Mouse (Mus musculus) heart, embryonic 13.5 days (tissue): ENCODE measurements around the gene Rarres2. TPM values are rescaled to one million over a fixed set of nuclear protein-coding genes. Genes with fewer than 3 reads are reported as not detected.
A peak's percentile ranks its signal among the peaks of the same experiment; 100 is the strongest.

Experiments used
- ATAC-seq: fragments of 200-750 bp; cut with Nextera tagmentation; 2 replicates; pipeline ENCODE4 v1.8.0; 2017; ENCODE audit warnings: moderate TSS enrichment; ENCODE audit not compliant: insufficient number of reproducible peaks, low FRiP score, low TSS enrichment; ENCODE audit errors: extremely low read depth
- H3K27ac ChIP-seq: fragments of 300-500 bp; sonication (generic); replicated peaks from 2 replicates; pipeline ENCODE4 v1.5.1; 2015; ENCODE audit warnings: moderate library complexity, mild to moderate bottlenecking, inconsistent platforms
- H3K27me3 ChIP-seq: fragments of 300-500 bp; sonication (generic); replicated peaks from 2 replicates; pipeline ENCODE4 v1.6.1; 2015; ENCODE audit warnings: mild to moderate bottlenecking, inconsistent platforms
- H3K36me3 ChIP-seq: fragments of 300-500 bp; sonication (generic); 2 replicates; pipeline ENCODE4 v1.6.1; 2015; ENCODE audit warnings: mild to moderate bottlenecking, inconsistent platforms
- H3K4me1 ChIP-seq: fragments of 300-500 bp; sonication (generic); 2 replicates; pipeline ENCODE4 v1.6.1; 2015; ENCODE audit warnings: inconsistent platforms
- H3K4me2 ChIP-seq: fragments of 300-500 bp; sonication (generic); 2 replicates; pipeline ENCODE4 v1.6.1; 2015; ENCODE audit warnings: inconsistent platforms, mild to moderate bottlenecking, moderate library complexity
- H3K4me3 ChIP-seq: fragments of 300-500 bp; sonication (generic); 2 replicates; pipeline ENCODE4 v1.5.1; 2015; ENCODE audit warnings: moderate library complexity, mild to moderate bottlenecking, inconsistent platforms
- H3K9ac ChIP-seq: fragments of 300-500 bp; sonication (generic); 2 replicates; pipeline ENCODE4 v1.6.1; 2015; ENCODE audit warnings: inconsistent platforms, mild to moderate bottlenecking, moderate library complexity
- H3K9me3 ChIP-seq: fragments of 300-500 bp; sonication (generic); 2 replicates; pipeline ENCODE4 v1.6.1; 2016; ENCODE audit warnings: inconsistent platforms
- WGBS: fragments of 180-500 bp; shearing (Covaris S2); methylation state at CpG from one replicate; pipeline ENCODE4 v1.1.7; 2015; ENCODE audit warnings: mixed read lengths; 5-methylcytosine and 5-hydroxymethylcytosine counted together
- polyA plus RNA-seq: library from polyadenylated mRNA; unstranded; fragments of >200 nt; fragmentation: Nextera tagmentation; extraction: Ambion mirVana; gene quantifications from 2 replicates; pipeline ENCODE4 v1.2.1, GENCODE M21; 2015

Gene Rarres2
- polyA plus RNA-seq, 1 experiment from 2014 or later: 35.8 TPM

DNA sequence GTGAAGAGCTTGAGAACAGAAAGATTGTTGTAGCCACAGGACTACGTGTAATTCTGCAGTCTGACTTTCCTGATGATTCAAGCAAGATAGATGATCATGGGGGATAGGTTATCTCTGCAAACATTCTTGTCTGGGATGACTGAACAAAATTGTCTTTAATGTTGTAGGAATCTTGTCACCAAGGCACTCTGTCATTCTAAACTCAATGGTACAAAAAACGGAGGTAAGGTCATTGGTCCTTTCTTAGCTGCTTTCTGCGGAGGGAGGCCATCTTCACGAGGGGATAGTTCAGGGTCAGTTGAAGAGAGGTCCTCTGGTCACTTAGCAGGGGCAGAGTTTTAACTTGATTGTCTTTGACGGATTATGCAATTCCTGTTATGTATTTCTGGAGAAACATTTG, 6.1 kb upstream of the Rarres2 start:
- Histone ChIP-seq H3K4me3 (no peak overlapping the region), H3K27me3 (no peaks in the 10 kb centered on the region), H3K36me3 (no peaks in the 10 kb centered on the region), H3K4me1 (peaks cover 43% of the 10 kb centered on the region), H3K4me2 (no peak overlapping the region), H3K27ac (peak overlapping the region; percentile 86), H3K9me3 (no peaks in the 10 kb centered on the region), H3K9ac (no peak overlapping the region)
- 43% methylated on average over 5 of the region's 5 CpGs for WGBS
- ATAC-seq: no peak

GRCm38 (mm10) chr6:48573981-48574380, 1.4 kb upstream of the Rarres2 start:
- peaks cover 48% of the 10 kb centered on the region for H3K4me1 ChIP-seq
- no peak overlapping the region for H3K9ac ChIP-seq
- H3K36me3 ChIP-seq: no peaks in the 10 kb centered on the region
- no peaks in the 10 kb centered on the region for H3K27me3 ChIP-seq
- H3K4me3 ChIP-seq: no peak overlapping the region
- H3K4me2 ChIP-seq: no peak overlapping the region
- no peaks in the 10 kb centered on the region for H3K9me3 ChIP-seq
- H3K27ac ChIP-seq: peak overlapping the region; percentile 68
- no peak for ATAC-seq
- WGBS: 42% methylated on average over 3 of the region's 3 CpGs

DNA sequence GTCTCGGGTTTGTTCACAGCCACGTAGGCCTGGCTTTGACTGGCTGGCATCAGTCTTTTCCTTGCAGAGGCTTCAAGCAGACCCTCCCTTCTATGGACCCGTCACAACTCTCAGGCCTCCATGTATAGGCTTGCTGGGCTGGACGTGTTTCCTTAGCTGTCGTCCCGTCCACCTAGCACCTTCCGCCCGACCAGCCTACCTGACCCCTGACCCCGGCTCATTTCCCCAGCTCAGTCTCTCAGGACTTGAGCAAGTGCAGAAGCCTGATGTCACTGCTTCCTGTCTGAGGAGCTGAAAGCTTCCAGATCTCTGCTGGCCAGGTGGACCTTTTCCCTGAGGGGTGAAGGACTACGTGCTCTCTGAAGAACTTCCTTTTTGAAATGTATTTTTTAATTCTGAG, 691 bp upstream of the Rarres2 start:
- H3K4me1 ChIP-seq: peaks cover 48% of the 10 kb centered on the region
- no peak for ATAC-seq
- H3K27me3 ChIP-seq: no peaks in the 10 kb centered on the region
- WGBS: 23% methylated on average over 10 of the region's 10 CpGs
- no peak overlapping the region for H3K4me3 ChIP-seq
- H3K9ac ChIP-seq: peak overlapping the region; percentile 52
- no peaks in the 10 kb centered on the region for H3K9me3 ChIP-seq
- H3K27ac ChIP-seq: peak overlapping the region; percentile 83
- H3K4me2 ChIP-seq: no peak overlapping the region; the same call in 1 of the 2 replicates
- H3K36me3 ChIP-seq: no peaks in the 10 kb centered on the region

DNA sequence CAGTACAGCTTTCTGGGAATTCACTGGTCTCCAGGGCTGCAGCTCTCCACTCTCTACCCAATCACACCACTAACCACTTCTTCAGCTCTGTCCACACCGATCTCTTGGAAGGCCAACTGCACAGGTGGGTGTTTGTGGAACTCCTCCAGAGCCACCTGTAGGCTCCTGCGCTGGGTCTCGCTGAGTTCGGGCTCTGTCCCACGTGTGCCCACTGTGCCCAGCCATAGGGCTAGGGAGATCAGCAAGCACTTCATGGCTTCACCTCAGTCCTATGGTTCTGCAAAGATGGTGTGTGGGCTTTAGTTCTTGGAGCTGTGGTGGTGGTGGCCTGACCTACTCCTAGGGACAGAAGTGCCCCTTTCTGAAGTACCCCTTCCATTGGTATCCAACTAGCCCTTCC, 575 bp downstream of the Rarres2 start:
- Histone ChIP-seq H3K9ac (peak overlapping the region; percentile 52), H3K9me3 (no peaks in the 10 kb centered on the region), H3K4me2 (peak overlapping the region; percentile 49), H3K4me3 (peak overlapping the region; percentile 13; the same call in 1 of the 2 replicates), H3K27me3 (no peaks in the 10 kb centered on the region), H3K27ac (peak overlapping the region; percentile 83), H3K4me1 (peaks cover 57% of the 10 kb centered on the region), H3K36me3 (no peaks in the 10 kb centered on the region)
- no peak; the same call in 1 of the 2 replicates for ATAC-seq
- 83% methylated on average over 5 of the region's 5 CpGs for WGBS

DNA sequence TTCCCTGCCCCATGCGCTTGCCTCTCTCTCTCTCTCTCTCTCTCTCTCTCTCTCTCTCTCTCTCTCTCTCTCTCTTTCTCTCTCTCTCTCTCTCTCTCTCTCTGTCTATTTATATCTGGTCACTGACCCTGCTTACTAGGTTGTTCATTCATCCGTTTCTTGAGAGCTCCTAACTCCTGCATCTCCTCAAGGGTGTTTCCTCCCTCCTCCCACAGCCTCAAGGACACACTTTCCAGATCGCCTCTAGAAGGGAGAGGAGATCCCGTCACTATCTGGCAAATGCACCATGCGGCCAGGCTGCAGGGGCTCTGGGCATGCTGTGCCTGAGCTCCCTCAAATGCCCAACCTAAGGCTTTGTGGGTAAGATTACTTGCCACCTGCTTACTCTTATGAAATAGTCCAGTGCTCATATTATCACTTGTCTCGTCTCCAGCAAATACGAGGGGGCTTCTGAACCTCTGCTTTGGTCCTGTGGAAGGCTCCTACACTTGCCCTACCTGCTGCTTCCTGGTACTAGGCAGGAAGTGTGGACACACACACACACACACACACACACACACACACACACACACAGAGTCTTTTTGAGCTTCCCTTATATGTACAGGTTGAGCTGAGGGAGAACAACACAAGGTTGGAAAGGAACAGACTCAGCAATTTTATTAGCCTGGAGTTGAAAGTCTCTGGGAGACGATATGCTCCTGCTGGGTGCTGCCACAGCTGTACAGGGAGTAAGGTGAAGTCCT, 3.4 kb downstream of the Rarres2 start:
- no peaks in the 10 kb centered on the region for H3K27me3 ChIP-seq
- peaks cover 73% of the 10 kb centered on the region for H3K4me1 ChIP-seq
- H3K4me2 ChIP-seq: peak overlapping the region; percentile 60
- no peaks in the 10 kb centered on the region for H3K9me3 ChIP-seq
- H3K4me3 ChIP-seq: no peak overlapping the region
- WGBS: 39% methylated on average over 8 of the region's 8 CpGs
- no peak for ATAC-seq
- H3K9ac ChIP-seq: peak overlapping the region; percentile 70
- peaks cover 8% of the 10 kb centered on the region for H3K36me3 ChIP-seq
- H3K27ac ChIP-seq: peak overlapping the region; percentile 87

DNA sequence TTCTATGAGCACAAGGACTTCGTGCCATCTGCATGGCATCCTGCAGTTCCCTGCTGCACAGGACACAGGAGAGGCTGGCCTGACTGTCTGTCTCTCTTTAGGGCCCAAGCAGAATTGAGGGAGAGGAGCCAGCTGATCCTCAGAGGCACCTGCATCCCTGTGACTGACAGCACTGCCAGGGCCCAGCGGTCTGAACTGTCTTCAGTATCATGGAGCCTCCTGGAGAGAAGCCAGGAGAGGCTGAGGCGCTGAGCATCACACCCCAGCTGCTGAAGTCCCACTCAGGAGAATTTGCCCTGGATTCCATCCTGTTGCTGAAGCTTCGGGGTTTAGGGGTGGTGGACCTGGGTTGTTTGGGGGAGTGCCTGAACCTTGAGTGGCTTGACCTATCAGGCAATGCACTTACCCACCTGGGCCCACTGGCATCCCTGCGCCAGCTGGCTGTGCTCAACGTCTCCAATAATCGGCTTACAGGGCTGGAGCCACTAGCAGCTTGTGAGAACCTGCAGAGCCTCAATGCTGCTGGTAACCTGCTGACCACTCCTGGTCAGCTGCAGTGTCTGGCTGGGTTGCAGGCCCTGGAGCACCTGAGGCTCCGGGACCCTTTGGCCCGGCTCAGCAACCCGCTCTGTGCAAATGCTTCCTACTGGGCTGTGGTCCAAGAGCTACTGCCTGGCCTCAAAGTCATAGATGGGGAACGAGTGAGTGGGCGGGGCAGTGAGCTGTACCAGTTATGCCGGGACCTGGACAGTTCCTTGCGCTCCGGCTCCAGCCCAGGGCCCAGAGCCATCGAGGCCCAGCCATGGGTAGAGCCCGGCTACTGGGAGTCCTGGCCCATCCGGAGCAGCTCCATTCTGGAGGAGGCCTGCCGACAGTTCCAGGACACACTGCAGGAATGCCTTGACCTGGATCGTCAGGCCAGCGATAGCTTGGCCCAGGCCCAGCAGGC, 4.3 kb downstream of the Rarres2 start:
- Histone ChIP-seq H3K4me2 (peak overlapping the region; percentile 60), H3K27ac (peak overlapping the region; percentile 87), H3K9ac (peak overlapping the region; percentile 70), H3K27me3 (no peaks in the 10 kb centered on the region), H3K9me3 (no peaks in the 10 kb centered on the region), H3K4me1 (peaks cover 66% of the 10 kb centered on the region), H3K4me3 (no peak overlapping the region; the same call in 1 of the 2 replicates), H3K36me3 (peaks cover 13% of the 10 kb centered on the region)
- 40% methylated on average over 21 of the region's 21 CpGs for WGBS
- ATAC-seq: peak; percentile 7; the same call in 1 of the 2 replicates

GRCm38 (mm10) chr6:48566312-48566711, 6.3 kb downstream of the Rarres2 start:
- peak overlapping the region; percentile 34; the same call in 1 of the 2 replicates for H3K9ac ChIP-seq
- H3K36me3 ChIP-seq: peaks cover 23% of the 10 kb centered on the region
- H3K27me3 ChIP-seq: no peaks in the 10 kb centered on the region
- no peaks in the 10 kb centered on the region for H3K9me3 ChIP-seq
- H3K4me2 ChIP-seq: no peak overlapping the region
- H3K27ac ChIP-seq: peak overlapping the region; percentile 74
- H3K4me1 ChIP-seq: peaks cover 46% of the 10 kb centered on the region
- ATAC-seq: no peak
- no peak overlapping the region for H3K4me3 ChIP-seq
- 9% methylated on average over 5 of the region's 5 CpGs for WGBS

DNA sequence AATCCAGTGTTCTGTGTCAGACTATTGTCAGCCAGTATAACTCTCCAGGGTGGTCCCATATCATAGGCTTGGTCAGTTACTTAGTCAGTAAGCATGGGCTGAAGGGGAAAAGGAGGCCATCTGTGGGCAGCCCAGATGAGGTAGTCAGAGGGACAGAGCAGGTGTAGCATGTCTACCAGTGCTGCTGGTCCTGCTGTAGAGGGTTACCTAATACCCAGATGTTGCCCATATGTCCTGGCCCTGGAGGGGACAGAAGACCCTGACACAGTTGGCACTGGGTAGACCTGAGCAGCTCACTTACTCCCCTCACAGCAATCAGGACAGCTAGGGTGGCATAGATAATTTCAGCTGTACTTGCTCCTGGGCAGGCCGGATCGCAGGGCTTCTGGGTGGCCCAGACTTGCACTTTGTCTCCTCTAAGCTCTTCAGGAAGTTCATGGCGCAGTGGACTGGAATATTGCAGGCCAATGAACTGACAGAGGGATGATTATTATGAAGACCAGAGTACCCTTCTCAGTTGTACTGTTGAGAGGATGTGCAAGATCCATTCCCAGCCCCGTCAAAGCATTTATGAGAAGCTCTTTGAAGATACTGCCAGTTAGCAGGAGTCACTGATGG, 6.8 kb downstream of the Rarres2 start:
- Histone ChIP-seq H3K4me3 (no peak overlapping the region), H3K4me2 (no peak overlapping the region), H3K36me3 (peaks cover 23% of the 10 kb centered on the region), H3K4me1 (peaks cover 46% of the 10 kb centered on the region), H3K9me3 (no peaks in the 10 kb centered on the region), H3K27ac (peak overlapping the region; percentile 74), H3K9ac (no peak overlapping the region), H3K27me3 (no peaks in the 10 kb centered on the region)
- no peak for ATAC-seq
- 76% methylated on average over 4 of the region's 4 CpGs for WGBS

- Histone ChIP-seq H3K9ac (no peak overlapping the region), H3K4me2 (0 out of 2 replicates have a peak overlapping the region, but pooled peaks have one; percentile 81), H3K27ac (peak overlapping the region; percentile 97; the same call in 1 of the 2 replicates), H3K9me3 (no peaks in the 10 kb centered on the region), H3K4me1 (peaks cover 16% of the 10 kb centered on the region), H3K27me3 (no peaks in the 10 kb centered on the region), H3K4me3 (no peak overlapping the region), H3K36me3 (peaks cover 28% of the 10 kb centered on the region)
- no peak for ATAC-seq
- 86% methylated on average over 3 of the region's 3 CpGs for WGBS
Measured at GRCm38 (mm10) chr6:48555956-48556355, 16.6 kb downstream of the Rarres2 start.

DNA sequence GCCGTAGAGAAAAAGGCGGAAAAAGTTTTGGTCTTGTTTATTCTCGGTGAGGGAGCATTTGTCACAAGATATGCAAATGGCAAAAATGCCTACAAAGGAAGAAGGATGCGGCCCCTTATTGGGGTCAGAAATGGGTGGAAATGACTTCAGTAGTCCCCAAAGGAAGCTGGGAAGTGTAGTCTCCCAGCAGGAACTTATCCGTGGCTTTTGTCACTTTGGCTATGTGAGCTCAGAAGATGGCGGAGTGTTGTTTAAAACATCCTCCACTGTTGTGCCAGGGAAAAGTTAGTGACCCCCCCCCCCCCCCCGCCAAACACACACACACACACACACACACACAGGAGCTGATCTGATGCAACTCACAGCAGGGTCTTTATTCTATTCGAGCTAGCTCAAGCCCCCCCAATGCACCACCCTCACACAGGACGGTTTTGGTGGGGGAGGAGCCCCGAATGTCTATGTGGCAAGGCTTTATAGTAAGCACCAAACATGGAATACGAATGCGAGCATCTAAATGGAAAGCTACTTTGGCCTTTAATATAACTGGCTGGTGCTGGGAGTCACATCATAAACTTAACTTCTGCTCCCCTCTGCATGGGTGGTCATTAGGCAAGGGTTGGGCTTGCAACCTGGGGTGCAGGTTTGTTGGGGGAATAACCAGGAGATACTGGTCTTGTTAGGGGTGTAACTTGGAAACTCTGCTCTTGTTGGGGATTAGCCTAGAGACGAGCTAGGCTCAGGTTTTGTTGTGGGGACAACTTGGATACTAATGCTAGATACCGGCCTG, 17.3 kb downstream of the Rarres2 start:
- Histone ChIP-seq H3K9me3 (no peaks in the 10 kb centered on the region), H3K4me2 (peak overlapping the region; percentile 81), H3K27ac (peak overlapping the region; percentile 97), H3K27me3 (no peaks in the 10 kb centered on the region), H3K4me1 (peaks cover 16% of the 10 kb centered on the region), H3K9ac (peak overlapping the region; percentile 83), H3K36me3 (peaks cover 26% of the 10 kb centered on the region), H3K4me3 (peak overlapping the region; percentile 62)
- WGBS: 30% methylated on average over 14 of the region's 14 CpGs
- ATAC-seq: peak; percentile 38; the same call in 1 of the 2 replicates
